Mouse (Mus musculus): ENCODE results near the gene Tmem170. TPM values are rescaled to one million over a fixed set of nuclear protein-coding genes. Genes with fewer than 3 reads are reported as not detected.
A peak's percentile ranks its signal among the peaks of the same experiment; 100 is the strongest.

The Tmem170 gene
- polyA plus RNA-seq, 1 experiment from 2014 or later: 10.3 TPM

DNA sequence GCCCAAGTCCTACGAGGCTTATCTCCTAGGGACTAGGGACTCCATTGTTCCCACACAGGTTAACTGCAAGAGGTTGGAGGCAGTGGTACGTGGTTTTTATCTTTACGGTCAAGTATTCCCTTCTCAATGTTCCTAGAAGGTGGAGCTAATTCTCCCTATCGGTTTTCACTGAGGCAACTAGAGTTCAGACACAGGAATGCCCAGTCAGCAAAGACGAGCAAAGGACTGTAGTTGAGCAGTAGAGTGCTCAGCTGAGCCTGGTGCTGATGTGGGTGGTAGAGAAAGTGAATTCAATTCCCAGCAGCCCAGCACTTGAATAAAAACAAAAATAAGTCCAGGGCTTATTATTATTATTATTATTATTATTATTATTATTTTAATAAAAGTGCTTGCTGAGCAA is 16.1 kb upstream of the Tmem170 start:
- Histone ChIP-seq H3K4me3 (no peak overlapping the region), H3K4me1 (peaks cover 14% of the 10 kb centered on the region), H3K27me3 (ENCODE audit: low read depth, poor library complexity, severe bottlenecking) (peaks cover 49% of the 10 kb centered on the region), H3K9me3 (replicated peaks) (no peaks in the 10 kb centered on the region), H3K36me3 (no peaks in the 10 kb centered on the region), H3K27ac (replicated peaks) (no peak overlapping the region)
- DNase-seq (ENCODE audit: low spot score): no peak
- WGBS: 74% methylated on average over 5 of the region's 5 CpGs

DNA sequence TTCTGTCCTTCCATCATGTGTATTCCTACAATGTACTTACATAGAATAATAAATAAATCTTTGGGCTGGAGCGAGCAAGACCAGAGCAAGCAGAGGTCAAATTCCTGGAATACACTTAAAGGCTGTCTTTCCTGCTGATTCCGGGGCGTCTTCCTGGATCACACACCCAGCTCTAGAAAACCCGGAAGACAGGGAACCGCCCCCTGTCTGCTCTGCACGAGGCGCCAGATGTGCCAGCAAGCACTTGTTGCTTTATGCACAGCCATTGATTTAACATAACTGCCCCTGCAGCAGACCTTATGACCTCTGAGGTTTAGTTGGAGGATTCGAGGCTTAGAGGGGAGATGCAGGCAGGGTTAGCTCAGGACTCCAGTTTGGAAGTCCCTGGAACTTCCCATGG is 15.4 kb upstream of the Tmem170 start:
- H3K27me3 ChIP-seq (ENCODE audit: low read depth, poor library complexity, severe bottlenecking): peaks cover 56% of the 10 kb centered on the region
- no peaks in the 10 kb centered on the region for H3K9me3 ChIP-seq (replicated peaks)
- H3K4me1 ChIP-seq: peaks cover 14% of the 10 kb centered on the region
- H3K27ac ChIP-seq (replicated peaks): no peak overlapping the region
- no peak overlapping the region for H3K4me3 ChIP-seq
- WGBS: 37% methylated on average over 8 of the region's 8 CpGs
- no peaks in the 10 kb centered on the region for H3K36me3 ChIP-seq
- peak; percentile 18 for DNase-seq (ENCODE audit: low spot score)

DNA sequence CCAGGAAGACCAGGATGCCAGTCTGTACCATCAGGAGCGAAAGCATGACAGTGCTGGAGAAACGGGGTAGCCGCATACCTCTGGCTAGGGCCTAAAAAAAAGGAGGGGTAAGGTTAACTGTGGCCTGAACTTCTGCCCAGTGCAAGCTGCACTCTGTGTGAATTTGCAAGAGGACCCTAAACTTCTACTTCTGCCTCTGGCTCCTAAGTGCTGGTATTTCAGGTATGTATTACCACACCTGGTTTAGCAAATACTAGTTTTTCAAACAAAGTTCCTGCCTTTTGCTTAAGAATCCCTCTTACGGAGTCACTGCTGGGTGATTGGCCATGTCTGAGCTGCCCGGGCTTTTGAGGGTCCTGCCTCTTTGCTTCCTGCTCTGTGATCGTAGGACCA is 14.4 kb upstream of the Tmem170 start:
- H3K4me3 ChIP-seq: no peak overlapping the region
- DNase-seq (ENCODE audit: low spot score): no peak
- no peaks in the 10 kb centered on the region for H3K36me3 ChIP-seq
- H3K27ac ChIP-seq (replicated peaks): no peak overlapping the region
- H3K27me3 ChIP-seq (ENCODE audit: low read depth, poor library complexity, severe bottlenecking): peaks cover 59% of the 10 kb centered on the region
- peaks cover 14% of the 10 kb centered on the region for H3K4me1 ChIP-seq
- 64% methylated on average over 6 of the region's 6 CpGs for WGBS
- H3K9me3 ChIP-seq (replicated peaks): no peaks in the 10 kb centered on the region

DNA sequence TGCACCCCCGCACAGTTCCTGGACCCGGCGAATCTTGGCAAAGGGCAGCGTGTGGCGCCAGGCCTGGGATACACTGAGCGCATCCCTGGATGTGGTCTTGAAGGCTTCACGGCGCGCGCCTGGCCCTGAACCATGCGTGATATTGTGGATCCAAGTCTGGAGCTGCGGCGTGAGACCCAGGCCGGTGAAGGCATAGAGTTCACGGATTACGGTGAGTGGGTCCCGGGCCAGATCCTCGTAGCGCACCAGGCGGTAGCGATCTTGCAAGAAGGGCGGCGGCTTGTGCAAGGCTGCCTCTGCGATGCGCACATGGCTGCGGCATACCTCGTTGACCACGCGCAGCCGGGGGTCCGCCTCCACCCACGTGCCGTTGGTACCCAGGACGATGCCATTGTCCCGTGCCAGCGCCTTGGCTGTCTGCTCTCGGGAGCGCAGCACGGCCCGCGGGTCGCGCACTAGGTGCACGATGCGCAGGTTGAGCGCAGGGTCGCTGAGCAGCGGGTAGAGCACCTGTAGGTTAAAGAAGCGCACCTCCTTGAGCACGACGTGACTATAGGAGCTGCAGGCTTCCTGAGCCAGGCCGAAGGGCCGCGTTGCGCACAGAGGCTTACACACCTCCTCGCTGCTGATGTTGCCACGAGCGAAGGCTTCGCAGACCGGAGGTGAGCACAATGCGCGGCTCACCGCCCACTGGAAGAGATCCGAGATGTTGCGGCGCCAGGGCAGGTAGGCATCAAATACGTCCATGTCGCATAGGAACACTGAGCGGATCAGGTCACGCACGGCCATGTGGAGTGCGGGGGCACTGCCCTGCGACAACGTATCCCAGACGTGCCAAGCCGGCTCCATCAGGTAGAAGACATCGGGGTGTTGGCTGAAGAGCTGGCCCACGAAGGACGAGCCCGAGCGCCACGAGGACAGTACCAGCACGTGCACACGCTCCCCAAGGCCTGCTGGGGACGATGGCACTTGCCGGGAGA is 13.7 kb upstream of the Tmem170 start:
- H3K9me3 ChIP-seq (replicated peaks): no peaks in the 10 kb centered on the region
- H3K36me3 ChIP-seq: no peaks in the 10 kb centered on the region
- peaks cover 59% of the 10 kb centered on the region for H3K27me3 ChIP-seq (ENCODE audit: low read depth, poor library complexity, severe bottlenecking)
- H3K4me1 ChIP-seq: peaks cover 14% of the 10 kb centered on the region
- H3K27ac ChIP-seq (replicated peaks): no peak overlapping the region
- H3K4me3 ChIP-seq: peak overlapping the region; percentile 44
- WGBS: 12% methylated on average over 86 of the region's 86 CpGs
- peak; percentile 19 for DNase-seq (ENCODE audit: low spot score)

GRCm38 (mm10) chr8:111888091-111888650 is 11.6 kb upstream of the Tmem170 start:
- 61% methylated on average over 7 of the region's 7 CpGs for WGBS
- no peak overlapping the region for H3K4me3 ChIP-seq
- peaks cover 14% of the 10 kb centered on the region for H3K4me1 ChIP-seq
- H3K27ac ChIP-seq (replicated peaks): no peak overlapping the region
- H3K36me3 ChIP-seq: no peaks in the 10 kb centered on the region
- peaks cover 59% of the 10 kb centered on the region for H3K27me3 ChIP-seq (ENCODE audit: low read depth, poor library complexity, severe bottlenecking)
- no peaks in the 10 kb centered on the region for H3K9me3 ChIP-seq (replicated peaks)
- no peak for DNase-seq (ENCODE audit: low spot score)

DNA sequence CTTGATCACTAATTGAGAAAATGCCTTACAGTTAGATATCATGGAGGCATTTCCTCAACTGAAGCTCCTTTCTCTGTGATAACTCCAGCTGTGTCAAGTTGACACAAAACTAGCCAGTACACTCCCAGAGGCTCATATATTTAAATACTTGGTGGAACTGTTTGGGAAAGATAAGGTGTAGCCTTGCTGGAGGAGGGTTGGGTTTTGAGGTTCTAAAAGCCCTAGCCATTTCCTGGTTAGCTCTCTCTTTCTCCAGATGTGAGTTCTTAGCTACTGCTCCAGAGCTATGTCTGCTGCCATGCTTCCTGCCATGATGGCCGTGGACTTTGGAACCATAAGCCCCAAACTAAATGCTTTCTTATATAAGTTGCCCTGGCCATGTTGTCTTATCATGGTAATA is 10.9 kb upstream of the Tmem170 start:
- H3K4me1 ChIP-seq: peaks cover 14% of the 10 kb centered on the region
- no peaks in the 10 kb centered on the region for H3K9me3 ChIP-seq (replicated peaks)
- no peak for DNase-seq (ENCODE audit: low spot score)
- H3K27me3 ChIP-seq (ENCODE audit: low read depth, poor library complexity, severe bottlenecking): peaks cover 58% of the 10 kb centered on the region
- WGBS: 75% methylated on average over 1 of the region's 1 CpGs
- no peak overlapping the region for H3K4me3 ChIP-seq
- no peak overlapping the region for H3K27ac ChIP-seq (replicated peaks)
- no peaks in the 10 kb centered on the region for H3K36me3 ChIP-seq

- no peak for DNase-seq (ENCODE audit: low spot score)
- WGBS: 91% methylated on average over 4 of the region's 4 CpGs
- H3K9me3 ChIP-seq (replicated peaks): no peaks in the 10 kb centered on the region
Observed at GRCm38 (mm10) chr8:111883615-111884014, 7.1 kb upstream of the Tmem170 start.

GRCm38 (mm10) chr8:111881591-111881990 is 5.0 kb upstream of the Tmem170 start:
- Histone ChIP-seq H3K9me3 (replicated peaks) (no peaks in the 10 kb centered on the region), H3K4me1 (no peaks in the 10 kb centered on the region), H3K4me3 (no peak overlapping the region), H3K36me3 (no peaks in the 10 kb centered on the region), H3K27me3 (ENCODE audit: low read depth, poor library complexity, severe bottlenecking) (no peaks in the 10 kb centered on the region; the same call in 1 of the 2 replicates), H3K27ac (replicated peaks) (no peak overlapping the region)
- 9% methylated on average over 2 of the region's 2 CpGs for WGBS
- DNase-seq (ENCODE audit: low spot score): peak; percentile 51

More at GRCm38 (mm10) chr8:111883615-111884014, 7.1 kb upstream of the Tmem170 start:
- Histone ChIP-seq H3K4me3 (no peak overlapping the region), H3K4me1 (no peaks in the 10 kb centered on the region), H3K27me3 (ENCODE audit: low read depth, poor library complexity, severe bottlenecking) (peaks cover 20% of the 10 kb centered on the region), H3K36me3 (no peaks in the 10 kb centered on the region), H3K27ac (replicated peaks) (no peak overlapping the region)

- Histone ChIP-seq H3K4me1 (peaks cover 11% of the 10 kb centered on the region), H3K27ac (replicated peaks) (no peak overlapping the region), H3K36me3 (0 out of 2 replicates have a peak, but pooled peaks cover 3% of the 10 kb centered on the region), H3K27me3 (ENCODE audit: low read depth, poor library complexity, severe bottlenecking) (no peaks in the 10 kb centered on the region), H3K9me3 (replicated peaks) (no peaks in the 10 kb centered on the region), H3K4me3 (no peak overlapping the region)
- WGBS: 63% methylated on average over 9 of the region's 9 CpGs
- DNase-seq (ENCODE audit: low spot score): no peak
Observed at GRCm38 (mm10) chr8:111877711-111878110, 1.2 kb upstream of the Tmem170 start.

GRCm38 (mm10) chr8:111875758-111876157 is 792 bp downstream of the Tmem170 start:
- Histone ChIP-seq H3K4me3 (peak overlapping the region; percentile 86), H3K4me1 (peaks cover 11% of the 10 kb centered on the region), H3K36me3 (0 out of 2 replicates have a peak, but pooled peaks cover 3% of the 10 kb centered on the region), H3K27ac (replicated peaks) (peak overlapping the region; percentile 90), H3K9me3 (replicated peaks) (no peaks in the 10 kb centered on the region), H3K27me3 (ENCODE audit: low read depth, poor library complexity, severe bottlenecking) (no peaks in the 10 kb centered on the region)
- WGBS: 35% methylated on average over 9 of the region's 9 CpGs
- DNase-seq (ENCODE audit: low spot score): no peak

- peaks cover 3% of the 10 kb centered on the region; the same call in 1 of the 2 replicates for H3K36me3 ChIP-seq
- WGBS: 77% methylated on average over 3 of the region's 3 CpGs
- H3K9me3 ChIP-seq (replicated peaks): no peaks in the 10 kb centered on the region
- peaks cover 13% of the 10 kb centered on the region for H3K4me1 ChIP-seq
- no peak overlapping the region for H3K27ac ChIP-seq (replicated peaks)
- H3K27me3 ChIP-seq (ENCODE audit: low read depth, poor library complexity, severe bottlenecking): no peaks in the 10 kb centered on the region
- DNase-seq (ENCODE audit: low spot score): no peak
- no peak overlapping the region for H3K4me3 ChIP-seq
Observed at GRCm38 (mm10) chr8:111871278-111871677, 5.3 kb downstream of the Tmem170 start.

DNA sequence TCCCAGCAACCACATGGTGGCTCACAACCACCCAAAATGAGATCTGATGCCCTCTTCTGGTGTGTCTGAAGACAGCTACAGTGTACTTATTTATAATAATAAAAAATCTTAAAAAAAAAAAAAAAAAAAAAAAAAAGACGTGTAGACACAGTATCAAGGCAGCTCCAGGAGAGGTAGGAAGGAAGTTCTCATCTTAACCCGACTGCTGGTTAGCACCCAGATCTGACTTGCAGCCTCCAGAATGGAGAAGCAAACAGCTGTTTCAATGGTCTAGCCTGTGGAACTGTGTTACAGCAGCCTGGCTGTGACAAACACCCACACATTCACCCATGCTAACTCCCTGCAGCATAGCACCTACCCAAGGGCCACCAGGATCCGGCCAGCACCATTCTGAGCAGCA is 6.2 kb downstream of the Tmem170 start:
- H3K27me3 ChIP-seq (ENCODE audit: low read depth, poor library complexity, severe bottlenecking): no peaks in the 10 kb centered on the region
- no peak for DNase-seq (ENCODE audit: low spot score)
- no peaks in the 10 kb centered on the region for H3K9me3 ChIP-seq (replicated peaks)
- H3K4me1 ChIP-seq: peaks cover 4% of the 10 kb centered on the region
- 92% methylated on average over 3 of the region's 3 CpGs for WGBS
- no peak overlapping the region for H3K4me3 ChIP-seq
- H3K36me3 ChIP-seq: peaks cover 12% of the 10 kb centered on the region
- no peak overlapping the region for H3K27ac ChIP-seq (replicated peaks)

DNA sequence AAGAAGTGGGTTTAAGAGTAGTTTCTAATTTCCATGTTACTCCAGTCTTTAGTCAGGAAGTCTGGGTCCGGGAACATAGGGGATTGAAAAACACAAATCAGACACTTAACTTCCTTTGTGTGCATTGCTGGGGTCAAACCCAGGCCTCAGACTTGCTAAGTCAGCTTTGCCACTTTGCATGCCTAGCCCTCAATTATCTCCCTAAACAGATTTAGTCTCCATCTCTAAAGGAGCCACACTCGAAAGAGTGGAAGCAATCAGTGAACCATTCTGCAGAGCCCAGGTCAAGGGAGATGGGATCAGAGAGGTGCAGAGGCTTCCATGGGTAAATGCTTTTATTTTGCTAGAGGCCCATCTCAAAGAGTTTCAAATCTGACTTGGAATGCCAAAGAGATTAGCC is 7.9 kb downstream of the Tmem170 start:
- Histone ChIP-seq H3K27ac (replicated peaks) (no peak overlapping the region), H3K4me3 (no peak overlapping the region), H3K36me3 (peaks cover 17% of the 10 kb centered on the region), H3K27me3 (ENCODE audit: low read depth, poor library complexity, severe bottlenecking) (no peaks in the 10 kb centered on the region), H3K4me1 (0 out of 2 replicates have a peak, but pooled peaks cover 3% of the 10 kb centered on the region), H3K9me3 (replicated peaks) (no peaks in the 10 kb centered on the region)
- WGBS: 52% methylated on average over 2 of the region's 2 CpGs
- no peak for DNase-seq (ENCODE audit: low spot score)
